Mouse (Mus musculus) E14TG2a.4 (cell line): ENCODE results near the gene Gm45521.

Experiments
- CTCF ChIP-seq: conservative IDR thresholded peaks from 2 replicates; pipeline ENCODE4 v1.5.1; 2014; ENCODE audit warnings: low read length
- NANOG ChIP-seq: IDR thresholded peaks from 2 replicates; pipeline ENCODE4 v1.6.1; 2014; ENCODE audit warnings: borderline replicate concordance, low read length, mixed read lengths

- TF ChIP-seq CTCF (no peak), NANOG (no peak)
Observed at GRCm38 (mm10) chr14:7991108-7991776, 34.2 kb downstream of the Gm45521 start.
